Mouse (Mus musculus) heart, embryonic 12.5 days (tissue): ENCODE results near the gene Clk3. TPM values are rescaled to one million over a fixed set of nuclear protein-coding genes. Genes with fewer than 3 reads are reported as not detected.
"Not testable (repeated sequence)": the region's sequence is repeated elsewhere in the genome, so short reads cannot be mapped to it uniquely, and the experiment has no call there.

Experiments
- ATAC-seq: fragments of 200-750 bp; cut with Nextera tagmentation; 2 replicates; pipeline ENCODE4 v1.8.0; 2017; ENCODE audit warnings: moderate TSS enrichment, moderate library complexity; ENCODE audit not compliant: insufficient number of reproducible peaks, low FRiP score
- H3K27ac ChIP-seq: fragments of 300-500 bp; sonication (generic); 2 replicates; pipeline ENCODE4 v1.5.1; 2016; ENCODE audit warnings: mild to moderate bottlenecking, moderate library complexity; ENCODE audit not compliant: poor library complexity, severe bottlenecking
- H3K27me3 ChIP-seq: fragments of 300-500 bp; sonication (generic); replicated peaks from 2 replicates; pipeline ENCODE4 v1.6.1; 2016; ENCODE audit warnings: mild to moderate bottlenecking, moderate library complexity
- H3K36me3 ChIP-seq: fragments of 300-500 bp; sonication (generic); 2 replicates; pipeline ENCODE4 v1.6.1; 2016; ENCODE audit warnings: mild to moderate bottlenecking, moderate library complexity
- H3K4me1 ChIP-seq: fragments of 300-500 bp; sonication (generic); replicated peaks from 2 replicates; pipeline ENCODE4 v1.6.1; 2016; ENCODE audit warnings: mild to moderate bottlenecking
- H3K4me2 ChIP-seq: fragments of 300-500 bp; sonication (generic); 2 replicates; pipeline ENCODE4 v1.6.1; 2016; ENCODE audit warnings: mild to moderate bottlenecking, moderate library complexity
- H3K4me3 ChIP-seq: fragments of 300-500 bp; sonication (generic); 2 replicates; pipeline ENCODE4 v1.5.1; 2016; ENCODE audit warnings: mild to moderate bottlenecking
- H3K9ac ChIP-seq: fragments of 300-500 bp; sonication (generic); 2 replicates; pipeline ENCODE4 v1.6.1; 2016; ENCODE audit warnings: mild to moderate bottlenecking, moderate library complexity
- H3K9me3 ChIP-seq: fragments of 300-500 bp; sonication (generic); replicated peaks from 2 replicates; pipeline ENCODE4 v1.6.1; 2016; ENCODE audit warnings: mild to moderate bottlenecking, moderate library complexity
- WGBS: fragments of 180-500 bp; shearing (Covaris S2); methylation state at CpG from one replicate; pipeline ENCODE4 v1.1.7; 2016; 5-methylcytosine and 5-hydroxymethylcytosine counted together
- polyA plus RNA-seq: library from polyadenylated mRNA; unstranded; fragments of >200 nt; fragmentation: Nextera tagmentation; extraction: Ambion mirVana; gene quantifications from 2 replicates; pipeline ENCODE4 v1.2.1, GENCODE M21; 2016

Gene Clk3
- polyA plus RNA-seq, 1 experiment from 2014 or later, result 67.0 TPM

DNA sequence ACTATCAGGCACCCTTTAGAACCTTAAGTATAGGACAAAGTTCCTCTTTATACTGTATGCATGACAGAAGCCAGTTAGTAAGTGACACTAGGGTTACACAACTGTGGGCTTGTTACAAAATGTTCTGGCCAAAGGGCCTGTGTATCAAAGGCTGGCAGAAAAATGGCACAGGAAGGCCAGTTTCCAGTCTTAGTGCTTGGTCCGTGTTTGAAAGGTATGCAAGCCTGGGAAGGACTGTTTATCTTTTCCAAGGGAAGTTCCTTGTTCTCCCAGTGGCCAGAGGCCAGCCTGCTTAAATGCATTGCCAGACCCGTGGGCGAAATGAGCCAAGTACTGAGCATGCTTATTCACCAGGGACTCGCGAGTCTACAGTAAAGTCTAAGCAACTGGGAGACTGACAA lies 42.3 kb downstream of the Clk3 start:
- Histone ChIP-seq H3K4me2 (no peak overlapping the region), H3K9me3 (no peaks in the 10 kb centered on the region), H3K9ac (no peak overlapping the region), H3K4me3 (no peak overlapping the region), H3K27ac (no peak overlapping the region), H3K36me3 (peaks cover 41% of the 10 kb centered on the region), H3K27me3 (no peaks in the 10 kb centered on the region), H3K4me1 (peaks cover 23% of the 10 kb centered on the region)
- ATAC-seq, result no peak
- 55% methylated on average over 5 of the region's 5 CpGs for WGBS

DNA sequence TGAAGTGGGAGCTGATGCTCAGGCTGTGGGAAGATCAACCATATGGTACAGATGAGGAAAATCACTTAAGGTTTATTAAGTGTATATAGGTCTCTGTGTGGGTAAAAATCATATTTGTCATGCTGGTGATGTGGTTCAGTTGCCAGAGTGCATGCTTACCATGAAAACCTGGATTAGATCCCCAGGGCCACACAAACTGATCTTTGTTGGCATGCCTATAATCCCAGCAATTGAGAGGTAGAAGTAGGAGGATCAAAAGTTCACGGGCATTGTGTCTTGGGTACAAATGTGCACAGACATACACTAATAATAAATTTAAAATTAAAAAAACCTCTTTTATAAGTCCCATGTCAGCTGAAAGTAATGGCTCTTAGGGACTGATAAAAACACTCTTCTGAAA lies 43.3 kb downstream of the Clk3 start:
- Histone ChIP-seq H3K4me2 (no peak overlapping the region), H3K36me3 (peaks cover 38% of the 10 kb centered on the region), H3K4me1 (peaks cover 23% of the 10 kb centered on the region)

DNA sequence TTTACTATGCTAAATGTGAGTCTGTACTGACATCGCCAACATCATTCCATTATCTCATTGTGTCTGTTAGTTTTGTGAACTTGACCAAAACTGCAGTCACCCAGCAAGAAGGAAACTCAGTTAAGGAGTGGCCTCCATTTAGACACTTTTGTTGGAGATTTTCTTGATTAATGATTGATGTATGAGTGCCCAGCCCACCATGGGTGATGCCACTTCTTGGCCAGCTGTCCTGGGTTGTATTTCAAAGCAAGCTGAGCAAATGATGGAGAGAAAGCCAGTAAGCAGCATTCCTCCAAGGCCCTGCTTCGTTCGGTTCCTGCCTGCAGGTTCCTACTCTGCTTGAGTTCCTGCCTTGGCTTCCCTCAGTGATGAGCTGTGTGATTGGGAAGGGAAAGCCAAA lies 44.9 kb downstream of the Clk3 start:
- H3K9me3 ChIP-seq, result no peaks in the 10 kb centered on the region
- no peak for ATAC-seq
- H3K9ac ChIP-seq, result no peak overlapping the region
- H3K4me1 ChIP-seq, result peaks cover 15% of the 10 kb centered on the region
- no peak overlapping the region for H3K4me3 ChIP-seq
- no peaks in the 10 kb centered on the region for H3K27me3 ChIP-seq
- no peak overlapping the region for H3K27ac ChIP-seq
- 91% methylated on average over 3 of the region's 3 CpGs for WGBS
- H3K4me2 ChIP-seq, result no peak overlapping the region
- peaks cover 43% of the 10 kb centered on the region for H3K36me3 ChIP-seq

More for the DNA sequence above, 43.3 kb downstream of the Clk3 start:
- no peaks in the 10 kb centered on the region for H3K9me3 ChIP-seq
- no peak overlapping the region for H3K27ac ChIP-seq
- no peaks in the 10 kb centered on the region for H3K27me3 ChIP-seq
- no peak overlapping the region for H3K4me3 ChIP-seq
- H3K9ac ChIP-seq, result no peak overlapping the region
- no peak for ATAC-seq
- 90% methylated on average over 1 of the region's 1 CpGs for WGBS

DNA sequence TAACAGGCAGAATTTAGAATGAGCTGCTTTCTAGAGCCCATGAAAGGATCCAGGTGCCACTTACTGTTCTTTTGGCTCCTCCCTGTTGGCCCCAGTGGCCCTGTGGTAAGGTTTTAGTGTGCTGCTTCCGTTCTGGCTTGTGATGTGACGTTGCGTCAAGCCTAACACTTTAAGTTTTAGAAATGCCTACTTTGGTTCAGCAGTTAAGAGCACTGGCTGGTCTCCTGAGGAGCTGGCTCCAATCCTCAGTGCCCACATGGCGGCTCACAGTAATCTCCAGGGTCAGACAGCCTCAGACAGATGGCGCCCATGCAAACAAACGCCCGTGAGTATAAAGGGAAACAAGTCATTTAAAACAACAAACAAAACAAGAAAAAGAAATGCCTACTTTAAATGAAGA lies 47.3 kb downstream of the Clk3 start:
- H3K9ac ChIP-seq, result no peak overlapping the region
- no peak overlapping the region for H3K4me3 ChIP-seq
- no peak overlapping the region for H3K27ac ChIP-seq
- peaks cover 8% of the 10 kb centered on the region for H3K4me1 ChIP-seq
- H3K9me3 ChIP-seq, result no peaks in the 10 kb centered on the region
- 92% methylated on average over 7 of the region's 7 CpGs for WGBS
- H3K27me3 ChIP-seq, result no peaks in the 10 kb centered on the region
- ATAC-seq, result no peak
- H3K4me2 ChIP-seq, result no peak overlapping the region
- H3K36me3 ChIP-seq, result peaks cover 59% of the 10 kb centered on the region

DNA sequence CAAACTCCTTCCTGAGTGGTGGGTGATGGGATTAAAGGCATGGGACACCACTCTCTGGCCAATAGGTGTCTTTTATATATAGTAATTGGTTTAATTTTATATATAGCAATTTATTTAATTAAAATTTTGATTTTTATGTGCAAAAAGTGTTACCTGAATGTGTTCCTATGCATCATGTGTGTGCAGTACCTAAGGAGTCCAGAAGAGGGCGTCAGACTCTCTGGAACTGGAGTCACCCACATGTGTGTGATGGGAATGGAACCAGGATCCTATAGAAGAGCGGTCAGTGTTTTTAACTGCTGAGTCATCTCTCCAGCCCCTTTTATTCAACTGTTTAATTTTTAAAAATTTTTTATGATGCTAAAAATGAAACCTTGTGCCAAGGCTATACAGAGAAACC lies 53.5 kb downstream of the Clk3 start:
- 74% methylated on average over 2 of the region's 2 CpGs for WGBS
- no peaks in the 10 kb centered on the region for H3K27me3 ChIP-seq
- no peak overlapping the region for H3K4me3 ChIP-seq
- H3K9me3 ChIP-seq, result no peaks in the 10 kb centered on the region
- ATAC-seq, result no peak
- H3K4me2 ChIP-seq, result no peak overlapping the region
- peaks cover 9% of the 10 kb centered on the region; the same call in 1 of the 2 replicates for H3K4me1 ChIP-seq
- H3K36me3 ChIP-seq, result peaks cover 40% of the 10 kb centered on the region
- no peak overlapping the region for H3K9ac ChIP-seq
- H3K27ac ChIP-seq, result no peak overlapping the region

DNA sequence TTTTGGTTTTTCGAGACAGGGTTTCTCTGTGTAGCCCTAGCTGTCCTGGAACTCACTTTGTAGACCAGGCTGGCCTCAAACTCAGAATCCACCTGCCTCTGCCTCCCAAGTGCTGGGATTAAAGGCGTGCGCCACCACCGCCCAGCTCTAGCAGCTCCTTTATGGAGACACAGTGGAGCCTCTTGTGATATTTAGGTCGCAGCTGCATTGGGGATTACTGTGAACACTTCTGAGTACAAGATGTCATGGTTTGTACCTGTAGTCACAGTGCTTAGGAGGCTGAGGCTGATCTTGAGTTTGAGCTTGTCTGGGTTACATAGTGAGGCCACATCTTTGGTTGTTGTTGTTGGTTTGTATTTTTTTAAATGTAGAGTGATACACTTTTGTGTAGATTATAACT lies 55.4 kb downstream of the Clk3 start:
- H3K9me3 ChIP-seq, H3K4me3 ChIP-seq, H3K27me3 ChIP-seq, ATAC-seq, H3K27ac ChIP-seq, H3K4me2 ChIP-seq, H3K4me1 ChIP-seq, H3K9ac ChIP-seq: not testable (repeated sequence)
- WGBS, result 89% methylated on average over 5 of the region's 5 CpGs
- peaks cover 21% of the 10 kb centered on the region for H3K36me3 ChIP-seq

DNA sequence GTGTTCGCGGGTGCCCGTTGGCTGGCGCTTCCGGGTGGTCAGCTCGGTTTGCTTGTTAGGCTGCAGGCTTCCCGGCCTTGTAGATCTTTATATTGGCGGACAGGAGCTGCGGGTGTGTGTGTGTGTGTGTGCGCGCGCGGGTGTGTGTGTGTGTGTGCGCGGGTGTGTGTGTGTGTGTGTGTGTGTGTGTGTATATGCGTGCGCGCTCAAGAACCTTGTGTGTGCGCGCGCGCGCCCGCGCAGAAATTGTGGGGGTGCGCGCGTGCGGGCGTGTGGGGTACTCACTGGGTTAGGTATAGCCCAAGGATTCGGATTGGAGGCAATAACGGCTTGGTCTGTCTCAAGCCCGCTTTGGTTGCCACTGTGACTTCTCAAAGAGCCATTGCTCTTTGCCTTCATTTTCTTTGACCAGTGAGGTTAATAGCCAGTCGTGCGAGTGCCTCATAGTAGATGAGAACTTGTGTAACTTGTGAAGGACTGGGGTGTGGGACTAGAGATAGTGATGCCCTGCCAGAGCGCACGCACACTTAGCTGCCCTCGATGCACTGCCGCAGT lies 56.9 kb downstream of the Clk3 start:
- peak overlapping the region; percentile 81 for H3K27ac ChIP-seq
- peak overlapping the region; percentile 83 for H3K9ac ChIP-seq
- H3K4me2 ChIP-seq, result peak overlapping the region; percentile 86
- peaks cover 11% of the 10 kb centered on the region for H3K36me3 ChIP-seq
- H3K27me3 ChIP-seq, result no peaks in the 10 kb centered on the region
- H3K4me1 ChIP-seq, result peaks cover 9% of the 10 kb centered on the region; the same call in 1 of the 2 replicates
- H3K4me3 ChIP-seq, result peak overlapping the region; percentile 74
- H3K9me3 ChIP-seq, result no peaks in the 10 kb centered on the region
- WGBS, result 2% methylated on average over 32 of the region's 39 CpGs
- ATAC-seq, result peak; percentile 70

DNA sequence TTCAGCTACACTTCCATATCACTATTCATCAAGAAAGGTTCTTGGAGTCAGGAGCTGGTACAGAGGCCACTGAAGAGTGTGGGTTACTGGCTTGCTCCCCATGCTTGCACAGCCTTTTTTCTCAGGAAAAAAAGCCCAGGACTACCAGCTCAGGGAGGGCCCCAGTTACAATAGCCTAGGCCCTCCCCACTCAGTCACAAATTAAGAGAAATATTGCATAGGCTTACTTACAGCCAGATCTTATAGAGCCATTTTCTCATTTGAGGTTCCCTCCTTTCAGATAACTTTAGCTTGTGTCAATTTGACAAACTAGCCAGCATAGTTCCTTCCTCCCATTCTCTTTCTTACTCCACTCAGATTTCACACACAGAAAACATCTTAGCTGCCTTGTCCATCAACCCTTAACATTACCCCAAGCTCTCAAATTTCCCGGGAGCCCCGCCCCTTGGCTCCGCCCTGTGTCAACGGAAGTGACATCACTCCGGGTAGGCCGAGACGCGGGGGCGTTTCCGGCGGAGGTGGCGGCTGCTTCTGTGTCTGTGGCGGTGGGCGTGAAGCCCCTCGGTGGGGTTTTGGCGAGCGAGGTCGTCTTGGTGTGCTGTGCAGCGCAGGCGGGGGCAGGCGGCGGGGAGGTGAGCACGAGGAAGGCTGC lies 57.5 kb downstream of the Clk3 start, which contains the start of gene Edc3:
Gene Edc3, plus strand, starts transcription at position 473 of the 652 bp plus-strand sequence.
- peaks cover 9% of the 10 kb centered on the region; the same call in 1 of the 2 replicates for H3K4me1 ChIP-seq
- no peaks in the 10 kb centered on the region for H3K9me3 ChIP-seq
- H3K9ac ChIP-seq, result peak within 1 kb of the TSS; percentile 83
- H3K4me2 ChIP-seq, result peak within 1 kb of the TSS; percentile 86
- H3K27me3 ChIP-seq, result no peaks in the 10 kb centered on the region
- peak; percentile 93 for ATAC-seq
- peak within 1 kb of the TSS; percentile 74 for H3K4me3 ChIP-seq
- H3K36me3 ChIP-seq, result peaks cover 8% of the 10 kb centered on the region
- WGBS, result under 1% methylated on average over 23 of the region's 23 CpGs
- peak within 1 kb of the TSS; percentile 81 for H3K27ac ChIP-seq

DNA sequence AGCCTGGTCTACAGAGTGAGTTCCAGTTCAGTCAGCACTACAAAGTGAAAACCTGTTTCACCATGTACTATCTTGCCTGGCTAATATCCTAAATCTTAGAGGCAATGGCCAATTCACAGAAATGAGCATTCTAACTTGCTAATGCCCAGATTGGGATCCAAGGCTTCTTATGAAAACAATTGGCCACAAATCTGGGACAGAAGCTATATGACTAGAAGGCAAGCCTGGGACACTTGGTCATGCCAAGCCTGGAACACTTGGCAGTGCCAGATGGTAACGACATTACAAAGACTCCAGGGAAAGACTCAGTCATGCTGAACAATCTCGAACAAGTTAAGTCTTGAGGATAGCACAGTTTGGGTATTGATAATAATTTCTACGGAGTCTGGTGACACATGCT lies 59.2 kb downstream of the Clk3 start:
- no peaks in the 10 kb centered on the region for H3K27me3 ChIP-seq
- no peak overlapping the region for H3K4me2 ChIP-seq
- H3K4me3 ChIP-seq, result no peak overlapping the region
- peaks cover 9% of the 10 kb centered on the region; the same call in 1 of the 2 replicates for H3K4me1 ChIP-seq
- H3K36me3 ChIP-seq, result no peaks in the 10 kb centered on the region
- H3K27ac ChIP-seq, result no peak overlapping the region
- no peak for ATAC-seq
- H3K9me3 ChIP-seq, result no peaks in the 10 kb centered on the region
- H3K9ac ChIP-seq, result no peak overlapping the region
- 81% methylated on average over 3 of the region's 3 CpGs for WGBS

Other genes starting within 250 kb of the Clk3 start
- gene Cox5a, start 244.6 kb downstream of the Clk3 start, polyA plus RNA-seq, result 1,377 and 1,385 TPM in 2 replicates
- 12.8 TPM in 2 replicates for gene Fam219b, start 228.3 kb downstream of the Clk3 start, polyA plus RNA-seq
- gene Mpi, start 213.1 kb downstream of the Clk3 start, polyA plus RNA-seq, result 75.6 and 82.6 TPM in 2 replicates
- 52.5 and 55.6 TPM in 2 replicates for gene Scamp2, start 204.9 kb downstream of the Clk3 start, polyA plus RNA-seq
- 18.1 and 19.5 TPM in 2 replicates for gene Ulk3, start 176.4 kb downstream of the Clk3 start, polyA plus RNA-seq
- not detected in 2 replicates for gene Cplx3, start 159.6 kb downstream of the Clk3 start, polyA plus RNA-seq
- not detected in 2 replicates for gene Lman1l, start 145.1 kb downstream of the Clk3 start, polyA plus RNA-seq
- gene Csk, start 112.2 kb downstream of the Clk3 start, polyA plus RNA-seq, result 16.4 TPM in 2 replicates
- gene Cyp1a2, start 82.2 kb downstream of the Clk3 start, polyA plus RNA-seq, result not detected in 2 replicates
- not detected in 2 replicates for gene Cyp1a1, start 77.9 kb downstream of the Clk3 start, polyA plus RNA-seq
- gene Edc3, start 57.3 kb downstream of the Clk3 start, polyA plus RNA-seq, result 21.2 and 21.3 TPM in 2 replicates
- 27.0 and 29.8 TPM in 2 replicates for gene Arid3b, start 70.9 kb upstream of the Clk3 start, polyA plus RNA-seq
- gene Ubl7, start 145.1 kb upstream of the Clk3 start, polyA plus RNA-seq, result 103 and 104 TPM in 2 replicates
- 0.14 and 0.18 TPM in 2 replicates for gene Sema7a, start 174.3 kb upstream of the Clk3 start, polyA plus RNA-seq
- gene Cyp11a1, start 240.6 kb upstream of the Clk3 start, polyA plus RNA-seq, result not detected in 2 replicates